Mouse (Mus musculus) midbrain, embryonic 16.5 days (tissue): ENCODE measurements around the gene Olfr743. TPM values are rescaled to one million over a fixed set of nuclear protein-coding genes. Genes with fewer than 3 reads are reported as not detected.
"Not testable (repeated sequence)": the region's sequence is repeated elsewhere in the genome, so short reads cannot be mapped to it uniquely, and the experiment has no call there.

Experiments
- ATAC-seq: fragments of 200-750 bp; cut with Nextera tagmentation; 2 replicates; pipeline ENCODE4 v1.8.0; 2017; ENCODE audit warnings: moderate TSS enrichment
- H3K27ac ChIP-seq: fragments of 300-500 bp; sonication (generic); 2 replicates; pipeline ENCODE4 v1.5.1; 2014; ENCODE audit warnings: mild to moderate bottlenecking, low read length, mixed read lengths
- H3K27me3 ChIP-seq: fragments of 300-500 bp; sonication (generic); 2 replicates; pipeline ENCODE4 v1.6.1; 2014; ENCODE audit warnings: low read depth, low read length, mixed read lengths; ENCODE audit not compliant: control insufficient read depth, insufficient read depth
- H3K36me3 ChIP-seq: fragments of 300-500 bp; sonication (generic); 2 replicates; pipeline ENCODE4 v1.6.1; 2014; ENCODE audit warnings: mild to moderate bottlenecking, low read length, moderate library complexity, mixed read lengths; ENCODE audit not compliant: control insufficient read depth, insufficient read depth
- H3K4me1 ChIP-seq: fragments of 300-500 bp; sonication (generic); 2 replicates; pipeline ENCODE4 v1.6.1; 2014; ENCODE audit warnings: mild to moderate bottlenecking, low read length, mixed read lengths; ENCODE audit not compliant: control insufficient read depth, insufficient read depth
- H3K4me2 ChIP-seq: fragments of 300-500 bp; sonication (generic); 2 replicates; pipeline ENCODE4 v1.6.1; 2014; ENCODE audit warnings: mild to moderate bottlenecking, low read length, mixed read lengths
- H3K4me3 ChIP-seq: fragments of 300-500 bp; sonication (generic); 2 replicates; pipeline ENCODE4 v1.5.1; 2014; ENCODE audit warnings: low read depth, mild to moderate bottlenecking, low read length, moderate library complexity, mixed read lengths
- H3K9ac ChIP-seq: fragments of 300-500 bp; sonication (generic); 2 replicates; pipeline ENCODE4 v1.6.1; 2014; ENCODE audit warnings: low read depth, low read length, mixed read lengths
- H3K9me3 ChIP-seq: fragments of 300-500 bp; sonication (generic); replicated peaks from 2 replicates; pipeline ENCODE4 v1.6.1; 2014; ENCODE audit warnings: mild to moderate bottlenecking, low read length, mixed read lengths; ENCODE audit not compliant: control insufficient read depth, poor library complexity, severe bottlenecking
- WGBS: fragments of 180-500 bp; shearing (Covaris S2); extraction: QIAGEN DNeasy Blood & Tissue Kit; methylation state at CpG from one replicate; pipeline ENCODE4 v1.1.7; 2014; 5-methylcytosine and 5-hydroxymethylcytosine counted together
- polyA plus RNA-seq: library from polyadenylated mRNA; unstranded; fragments of >200 nt; fragmentation: Nextera tagmentation; extraction: Ambion mirVana; gene quantifications from 2 replicates; pipeline ENCODE4 v1.2.1, GENCODE M21; 2015

Olfr743 gene
- polyA plus RNA-seq: not detected in 2 replicates

- no peaks in the 10 kb centered on the region for H3K4me1 ChIP-seq
- no peaks in the 10 kb centered on the region for H3K36me3 ChIP-seq
- no peaks in the 10 kb centered on the region for H3K9me3 ChIP-seq
- H3K27me3 ChIP-seq: no peaks in the 10 kb centered on the region
- H3K9ac ChIP-seq: no peak within 1 kb of the TSS
- no peak within 1 kb of the TSS for H3K4me3 ChIP-seq
- H3K27ac ChIP-seq: no peak within 1 kb of the TSS
- H3K4me2 ChIP-seq: no peak within 1 kb of the TSS
- ATAC-seq: no peak
Measured at GRCm38 (mm10) chr14:50521539-50521938, at the start of gene Olfr743. Olfr743 (plus strand) TSS chr14:50521839.

- WGBS: 70% methylated on average over 2 of the region's 2 CpGs
- Histone ChIP-seq H3K27me3 (no peaks in the 10 kb centered on the region), H3K4me2 (no peak within 1 kb of the TSS), H3K9ac (no peak within 1 kb of the TSS), H3K4me1 (no peaks in the 10 kb centered on the region), H3K9me3 (no peaks in the 10 kb centered on the region), H3K4me3 (no peak within 1 kb of the TSS), H3K27ac (no peak within 1 kb of the TSS), H3K36me3 (no peaks in the 10 kb centered on the region)
- ATAC-seq: no peak
Measured at GRCm38 (mm10) chr14:50472438-50472837, 49.2 kb upstream of the Olfr743 start, which contains the start of gene Olfr741. Olfr741 (plus strand) TSS chr14:50472738.

- H3K9ac ChIP-seq: no peak overlapping the region
- H3K9me3 ChIP-seq: no peaks in the 10 kb centered on the region
- no peak for ATAC-seq
- no peaks in the 10 kb centered on the region for H3K36me3 ChIP-seq
- no peak overlapping the region for H3K27ac ChIP-seq
- no peak overlapping the region for H3K4me2 ChIP-seq
- no peaks in the 10 kb centered on the region for H3K27me3 ChIP-seq
- H3K4me1 ChIP-seq: no peaks in the 10 kb centered on the region
- 85% methylated on average over 2 of the region's 2 CpGs for WGBS
- no peak overlapping the region for H3K4me3 ChIP-seq
Measured at GRCm38 (mm10) chr14:50478406-50478805, 43.2 kb upstream of the Olfr743 start.

GRCm38 (mm10) chr14:50503300-50503699, 18.3 kb upstream of the Olfr743 start, which contains the start of gene Olfr742:
Olfr742 (plus strand) TSS chr14:50503600.
- Histone ChIP-seq H3K4me2 (no peak within 1 kb of the TSS), H3K27ac (no peak within 1 kb of the TSS), H3K36me3 (no peaks in the 10 kb centered on the region), H3K4me3 (no peak within 1 kb of the TSS), H3K9ac (no peak within 1 kb of the TSS), H3K9me3 (no peaks in the 10 kb centered on the region), H3K4me1 (no peaks in the 10 kb centered on the region), H3K27me3 (no peaks in the 10 kb centered on the region)
- no peak for ATAC-seq
- 60% methylated on average over 2 of the region's 2 CpGs for WGBS

GRCm38 (mm10) chr14:50552734-50553133, 31.1 kb downstream of the Olfr743 start:
- Histone ChIP-seq H3K4me2 (no peak overlapping the region), H3K36me3 (no peaks in the 10 kb centered on the region), H3K9me3 (0 out of 2 replicates have a peak, but pooled peaks cover 2% of the 10 kb centered on the region), H3K27me3 (no peaks in the 10 kb centered on the region), H3K4me3 (no peak overlapping the region), H3K27ac (no peak overlapping the region), H3K9ac (no peak overlapping the region), H3K4me1 (no peaks in the 10 kb centered on the region)
- no peak for ATAC-seq
- 95% methylated on average over 2 of the region's 2 CpGs for WGBS

GRCm38 (mm10) chr14:50573056-50573455, 51.4 kb downstream of the Olfr743 start:
- not testable (repeated sequence) for H3K27ac ChIP-seq

More at GRCm38 (mm10) chr14:50573056-50573455, 51.4 kb downstream of the Olfr743 start:
- not testable (repeated sequence) for ATAC-seq, H3K4me3 ChIP-seq, H3K4me2 ChIP-seq, H3K9ac ChIP-seq, H3K36me3 ChIP-seq, H3K9me3 ChIP-seq, H3K27me3 ChIP-seq, H3K4me1 ChIP-seq
- WGBS: 65% methylated on average over 1 of the region's 1 CpGs

Other genes starting within 250 kb of the Olfr743 start
- gene Olfr732, start 237.6 kb upstream of the Olfr743 start, polyA plus RNA-seq: not detected in 2 replicates
- not detected in 2 replicates for gene Olfr733, start 220.3 kb upstream of the Olfr743 start, polyA plus RNA-seq
- gene Olfr734, start 195.1 kb upstream of the Olfr743 start, polyA plus RNA-seq: not detected in 2 replicates
- gene Olfr735, start 173.0 kb upstream of the Olfr743 start, polyA plus RNA-seq: not detected in 2 replicates
- not detected in 2 replicates for gene Tlr11, start 163.9 kb upstream of the Olfr743 start, polyA plus RNA-seq
- not detected in 2 replicates for gene Olfr736, start 140.7 kb upstream of the Olfr743 start, polyA plus RNA-seq
- gene Olfr738, start 114.3 kb upstream of the Olfr743 start, polyA plus RNA-seq: not detected in 2 replicates
- not detected in 2 replicates for gene Olfr739, start 103.2 kb upstream of the Olfr743 start, polyA plus RNA-seq
- gene Olfr740, start 76.3 kb upstream of the Olfr743 start, polyA plus RNA-seq: not detected in 2 replicates
- gene Olfr741, start 49.1 kb upstream of the Olfr743 start, polyA plus RNA-seq: not detected in 2 replicates
- gene Olfr742, start 18.2 kb upstream of the Olfr743 start, polyA plus RNA-seq: not detected in 2 replicates
- not detected in 2 replicates for gene Olfr744, start 93.0 kb downstream of the Olfr743 start, polyA plus RNA-seq
- not detected in 2 replicates for gene Olfr745, start 117.5 kb downstream of the Olfr743 start, polyA plus RNA-seq
- not detected in 2 replicates for gene Olfr746, start 125.2 kb downstream of the Olfr743 start, polyA plus RNA-seq
- gene Olfr747, start 171.4 kb downstream of the Olfr743 start, polyA plus RNA-seq: not detected in 2 replicates
- gene Olfr748, start 185.5 kb downstream of the Olfr743 start, polyA plus RNA-seq: not detected in 2 replicates
- gene Olfr749, start 223.3 kb downstream of the Olfr743 start, polyA plus RNA-seq: not detected in 2 replicates